Mouse (Mus musculus) cortical plate, adult 2 months (tissue): ENCODE results near the gene Sec14l3. TPM values are rescaled to one million over a fixed set of nuclear protein-coding genes. Genes with fewer than 3 reads are reported as not detected.

Source experiments
- H3K27ac ChIP-seq: fragments of 200-500 bp; 2 replicates; pipeline ENCODE4 v1.5.1; 2012; ENCODE audit warnings: low read length, control low read depth, inconsistent platforms; ENCODE audit not compliant: insufficient read depth
- H3K4me1 ChIP-seq: fragments of 200-500 bp; 2 replicates; pipeline ENCODE4 v1.6.1; 2011; ENCODE audit warnings: low read length; ENCODE audit not compliant: control insufficient read depth, insufficient read depth
- H3K4me3 ChIP-seq: fragments of 200-500 bp; 2 replicates; pipeline ENCODE4 v1.5.1; 2011; ENCODE audit warnings: mild to moderate bottlenecking, low read length, control low read depth; ENCODE audit not compliant: insufficient read depth
- CTCF ChIP-seq: fragments of 200-500 bp; IDR thresholded peaks from 2 replicates; pipeline ENCODE4 v1.5.1; 2011; ENCODE audit warnings: mild to moderate bottlenecking, control low read depth, low read length; ENCODE audit not compliant: insufficient read depth; ENCODE audit errors: extremely low read depth
- POLR2A ChIP-seq: fragments of 200-500 bp; IDR thresholded peaks from 2 replicates; pipeline ENCODE4 v1.6.1; 2011; ENCODE audit warnings: mild to moderate bottlenecking, low read length, control low read depth; ENCODE audit not compliant: insufficient read depth; ENCODE audit errors: extremely low read depth
- polyA plus RNA-seq: library from polyadenylated mRNA; depleted of rRNA; stranded (reverse); fragments of >200 nt; gene quantifications from 2 replicates; pipeline ENCODE4 v1.2.3, GENCODE M21; 2012

Sec14l3 gene
- polyA plus RNA-seq, 1 experiment: 0.52 TPM

DNA sequence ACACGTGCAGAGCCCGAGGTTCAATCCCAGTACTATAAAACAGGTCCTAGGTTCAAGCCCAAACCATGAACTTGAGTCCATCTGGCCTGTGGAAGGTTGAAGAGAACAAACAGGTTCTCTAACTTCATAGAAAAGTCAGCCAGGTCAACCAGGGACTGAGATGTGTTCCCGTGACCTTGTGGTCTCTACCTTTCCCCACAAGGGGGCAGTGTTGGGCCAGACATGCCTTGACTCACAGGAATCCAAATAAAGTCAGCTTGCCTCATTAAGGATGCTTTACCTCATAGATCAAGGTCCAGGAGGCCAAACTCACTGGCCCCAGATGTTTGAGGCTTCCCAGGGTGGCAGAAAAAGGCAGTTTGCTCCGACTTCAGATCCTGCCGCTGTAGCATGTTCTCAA is 11.1 kb upstream of the Sec14l3 start:
- Histone ChIP-seq H3K27ac (no peak overlapping the region), H3K4me3 (no peak overlapping the region), H3K4me1 (no peaks in the 10 kb centered on the region)
- peak; percentile 97 for TF ChIP-seq CTCF
- no peak for TF ChIP-seq POLR2A

DNA sequence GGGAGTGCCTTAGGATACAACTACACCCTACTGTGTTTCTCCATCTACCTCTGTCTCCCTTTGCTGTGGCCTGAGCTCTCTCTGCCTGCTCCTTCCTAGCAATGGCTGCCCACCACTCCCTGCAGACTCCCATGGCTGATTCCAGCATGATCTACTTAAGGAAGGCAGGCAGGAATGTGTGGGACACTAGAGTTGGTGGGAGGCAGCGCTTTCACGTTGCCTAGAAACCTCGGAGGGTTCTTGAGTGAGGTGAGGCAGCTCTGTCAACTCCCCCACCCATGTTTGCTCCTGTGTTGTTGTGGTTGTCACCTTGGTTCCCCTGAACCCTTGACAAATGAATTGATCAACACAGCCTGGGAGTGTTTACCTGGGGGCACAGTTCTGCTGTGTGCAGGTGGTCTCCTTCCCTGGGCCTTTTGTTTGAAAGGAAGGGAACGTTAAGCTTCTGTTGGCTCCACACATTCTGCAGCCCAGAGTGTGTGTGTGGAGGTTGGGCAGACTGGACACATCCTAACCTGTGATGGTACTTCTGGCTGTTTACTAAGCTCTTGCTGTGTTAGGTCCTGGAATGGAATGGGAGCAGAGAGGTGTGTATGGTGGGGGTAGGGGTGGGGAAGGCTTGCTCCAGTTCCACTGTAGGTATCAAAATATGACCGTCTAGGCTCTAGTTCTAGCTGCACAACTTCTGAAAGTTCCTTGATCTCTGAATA is 3.6 kb upstream of the Sec14l3 start:
- no peak overlapping the region for H3K4me3 ChIP-seq
- TF ChIP-seq CTCF (no peak), POLR2A (peak; percentile 24; the same call in 1 of the 2 replicates)
- H3K27ac ChIP-seq: no peak overlapping the region
- peaks cover 5% of the 10 kb centered on the region for H3K4me1 ChIP-seq

DNA sequence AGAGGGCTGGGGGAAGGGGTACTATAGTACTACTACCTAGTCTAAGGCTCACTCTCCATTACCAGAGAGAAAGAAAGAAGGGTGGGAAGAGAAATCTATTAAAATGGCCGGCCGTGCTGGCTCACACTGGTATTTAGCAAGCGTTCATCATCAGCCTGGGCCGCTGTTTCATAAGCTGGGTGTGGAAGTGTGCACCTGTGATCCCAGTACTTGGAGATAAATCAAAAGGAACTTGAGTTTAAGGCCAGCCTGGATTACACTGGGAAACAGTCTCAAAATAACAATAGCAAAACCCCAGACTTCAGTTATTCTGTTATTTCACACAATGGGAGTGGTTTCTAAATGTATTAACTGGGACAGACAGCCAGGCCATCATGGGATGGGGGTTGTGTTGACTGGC is 2.1 kb upstream of the Sec14l3 start:
- peaks cover 5% of the 10 kb centered on the region for H3K4me1 ChIP-seq
- no peak overlapping the region for H3K4me3 ChIP-seq
- TF ChIP-seq CTCF (no peak), POLR2A (no peak)
- H3K27ac ChIP-seq: no peak overlapping the region

DNA sequence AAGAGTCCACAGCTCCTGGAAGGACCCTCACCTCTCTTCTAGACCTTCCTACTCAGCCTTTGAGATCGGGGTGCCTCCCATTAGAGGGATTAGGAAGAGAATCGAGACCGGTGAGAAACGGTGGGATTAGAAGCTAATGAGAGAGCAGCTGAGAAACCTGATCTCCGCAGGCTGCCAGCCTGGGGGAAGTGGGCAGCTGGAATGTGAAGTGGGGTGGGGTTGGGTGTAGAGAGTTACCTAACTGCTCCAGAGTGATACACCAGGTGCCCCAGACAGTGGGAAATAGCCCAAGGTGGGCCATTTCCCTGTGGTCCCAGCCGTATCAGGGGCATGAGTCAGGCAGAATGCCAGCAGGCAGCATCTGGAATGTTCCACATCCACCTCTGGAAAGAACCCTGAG is 1.7 kb upstream of the Sec14l3 start:
- Histone ChIP-seq H3K27ac (no peak overlapping the region), H3K4me3 (no peak overlapping the region), H3K4me1 (peaks cover 5% of the 10 kb centered on the region)
- TF ChIP-seq POLR2A: no peak
- no peak for TF ChIP-seq CTCF

DNA sequence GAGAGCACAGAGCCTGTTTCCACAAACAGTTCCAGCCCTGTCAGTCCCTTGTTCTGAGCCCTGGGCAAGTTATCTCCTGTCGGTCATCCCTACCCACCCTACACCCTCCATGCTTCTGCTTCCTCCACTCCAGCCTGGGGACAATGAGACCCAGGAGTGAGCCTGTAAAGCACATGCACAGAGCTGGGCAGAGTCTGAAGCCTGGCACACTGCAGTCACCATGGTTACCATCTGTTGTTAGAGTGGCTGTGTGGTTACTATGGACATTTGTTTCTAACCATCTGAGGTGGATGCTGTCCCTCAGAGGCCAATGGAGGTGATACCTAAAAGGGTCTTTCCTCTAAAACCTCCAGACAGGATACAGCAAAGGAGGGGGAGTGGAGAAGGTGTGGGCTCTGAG is 5.0 kb downstream of the Sec14l3 start:
- Histone ChIP-seq H3K4me3 (no peak overlapping the region), H3K4me1 (peaks cover 4% of the 10 kb centered on the region; the same call in 1 of the 2 replicates), H3K27ac (no peak overlapping the region)
- TF ChIP-seq CTCF (no peak), POLR2A (no peak)

DNA sequence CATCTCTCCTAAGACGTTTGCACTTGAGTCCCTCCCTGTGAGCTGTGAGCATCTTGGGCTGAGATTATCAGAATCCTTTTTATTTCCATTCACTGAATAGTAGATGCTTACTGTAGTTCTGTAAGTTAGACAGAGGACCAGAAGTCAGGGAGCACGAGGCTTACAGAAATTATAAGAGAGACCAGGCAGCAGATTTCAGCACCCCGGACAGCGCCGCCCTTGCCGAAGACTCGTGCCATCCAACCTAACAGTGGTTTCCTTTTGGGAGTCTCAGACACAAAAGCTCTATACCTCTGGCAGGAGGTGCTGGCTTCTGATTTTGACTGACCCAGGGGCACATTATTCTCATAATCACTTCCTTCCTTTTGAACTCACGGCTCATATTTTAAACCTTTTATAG is 12.0 kb downstream of the Sec14l3 start:
- H3K4me1 ChIP-seq: no peaks in the 10 kb centered on the region
- H3K4me3 ChIP-seq: no peak overlapping the region
- no peak for TF ChIP-seq CTCF
- H3K27ac ChIP-seq: no peak overlapping the region

DNA sequence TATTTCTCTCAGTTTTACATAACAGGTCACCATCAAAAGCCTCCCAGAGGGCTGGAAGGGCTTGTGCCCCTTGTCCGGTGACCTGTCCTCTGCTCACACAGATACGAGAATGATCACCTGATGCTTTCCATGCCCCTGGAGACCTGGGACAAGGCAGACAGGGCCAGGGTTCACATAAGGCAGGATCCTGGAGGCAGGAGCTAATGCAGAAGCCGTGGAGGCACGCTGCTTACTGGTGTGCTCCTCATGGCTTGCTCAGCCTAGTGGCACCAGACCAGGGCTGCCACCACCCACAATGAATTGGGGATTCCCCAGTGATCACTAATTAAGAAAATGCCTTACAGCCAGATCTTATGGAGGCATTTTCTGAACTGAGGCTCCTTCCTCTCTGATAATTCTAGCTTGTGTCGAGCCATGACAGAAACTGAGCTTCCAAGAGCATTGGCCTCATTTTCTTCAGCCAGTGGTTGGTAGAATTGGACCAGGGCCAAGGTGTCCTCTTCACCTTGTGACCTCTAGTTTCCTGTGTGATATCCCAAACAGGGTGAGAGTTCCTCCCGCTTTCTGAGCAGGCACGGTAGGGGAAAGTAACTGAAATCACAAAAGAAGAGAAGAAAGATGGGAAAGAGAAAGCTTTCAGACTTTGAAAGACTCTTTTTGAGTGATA is 13.8 kb downstream of the Sec14l3 start:
- Histone ChIP-seq H3K4me1 (no peaks in the 10 kb centered on the region), H3K27ac (no peak overlapping the region), H3K4me3 (no peak overlapping the region)
- TF ChIP-seq POLR2A: no peak

DNA sequence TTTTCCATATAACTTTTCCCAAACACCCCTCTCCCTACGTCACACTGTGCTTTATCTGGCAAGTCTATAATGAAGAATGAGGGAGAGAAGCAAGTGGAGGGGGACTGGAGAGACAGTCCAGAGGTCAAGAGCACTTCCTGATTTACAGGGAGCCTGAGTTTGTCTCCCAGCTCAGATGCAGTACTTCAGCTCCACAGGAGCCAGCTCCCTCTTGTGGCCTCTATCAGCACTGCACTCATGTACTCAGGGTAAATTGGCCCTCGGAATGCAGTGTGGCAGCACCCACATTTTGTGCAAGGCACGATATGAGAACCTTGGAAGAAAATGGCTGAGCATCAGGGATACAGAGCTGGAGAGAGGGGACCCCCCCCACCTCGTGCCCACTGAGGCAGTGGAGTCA is 15.6 kb downstream of the Sec14l3 start:
- TF ChIP-seq POLR2A (no peak), CTCF (peak; percentile 95)
- no peak overlapping the region for H3K27ac ChIP-seq
- H3K4me1 ChIP-seq: no peaks in the 10 kb centered on the region
- H3K4me3 ChIP-seq: no peak overlapping the region

DNA sequence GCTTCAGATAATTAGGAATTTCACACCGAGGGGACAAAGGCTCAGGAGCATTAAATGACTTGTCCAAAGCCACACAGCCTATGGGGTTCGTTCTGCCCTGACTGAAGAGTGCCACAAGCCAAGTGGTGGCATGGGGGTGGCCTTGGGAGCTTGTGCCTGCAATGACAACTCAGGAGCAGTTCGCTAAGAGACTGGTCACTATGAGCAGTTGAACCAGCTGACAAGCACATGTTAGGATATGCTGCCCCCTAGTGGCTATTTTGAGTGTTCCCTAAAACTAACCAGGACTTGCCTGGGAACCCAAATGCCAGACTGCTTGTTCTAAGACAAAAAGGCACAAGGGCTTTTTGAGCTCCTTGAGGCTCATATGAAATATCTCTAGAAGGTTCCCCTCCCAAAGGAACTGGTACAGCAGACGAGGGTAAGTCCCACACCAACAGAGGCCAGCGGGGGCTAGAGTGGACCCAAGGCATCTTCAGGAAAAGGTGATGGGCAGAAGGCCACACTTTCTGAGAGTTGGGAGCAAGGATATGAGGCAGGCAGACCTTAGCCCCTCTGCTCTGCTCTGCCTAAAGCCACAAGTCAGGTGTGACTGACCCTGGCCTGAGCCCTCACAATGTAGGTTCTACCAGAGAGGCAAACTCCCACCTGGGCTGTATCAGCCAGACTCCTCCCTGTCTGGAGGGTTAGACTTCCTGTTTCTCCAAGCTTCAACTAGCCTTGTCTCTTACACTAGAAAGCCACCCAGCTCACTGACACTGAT is 18.9 kb downstream of the Sec14l3 start:
- no peak overlapping the region for H3K4me3 ChIP-seq
- TF ChIP-seq POLR2A (no peak), CTCF (peak; percentile 90)
- peaks cover 4% of the 10 kb centered on the region; the same call in 1 of the 2 replicates for H3K4me1 ChIP-seq
- H3K27ac ChIP-seq: no peak overlapping the region

DNA sequence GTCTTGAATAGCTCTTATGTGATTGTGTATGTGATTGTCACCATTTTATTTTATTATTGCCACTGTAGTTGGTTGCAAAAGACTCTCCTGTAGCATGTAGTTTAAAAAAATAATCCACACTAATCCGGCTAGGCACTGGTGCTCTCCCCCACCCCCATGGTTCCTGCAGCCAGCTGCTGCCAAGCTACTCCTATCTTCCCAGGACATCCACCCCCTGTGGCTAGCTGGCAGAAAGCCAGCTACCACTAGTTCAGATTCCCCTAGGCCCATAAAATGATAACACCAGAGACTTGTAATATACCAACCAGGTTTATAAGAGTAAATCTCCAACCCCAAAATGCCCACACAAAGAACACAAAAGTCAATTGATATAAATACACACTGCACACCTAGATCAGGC is 21.6 kb downstream of the Sec14l3 start:
- Histone ChIP-seq H3K27ac (no peak overlapping the region), H3K4me3 (no peak overlapping the region), H3K4me1 (peaks cover 4% of the 10 kb centered on the region; the same call in 1 of the 2 replicates)
- no peak for TF ChIP-seq CTCF
- no peak for TF ChIP-seq POLR2A
